Mouse (Mus musculus) c-Kit-positive CD71-positive TER-119-positive erythroid progenitor cells, embryonic 14.5 days (primary cell): ENCODE data around the gene Wfdc11.
"Not testable (repeated sequence)": the region's sequence is repeated elsewhere in the genome, so short reads cannot be mapped to it uniquely, and the experiment has no call there.

Source experiments
- DNase-seq: peaks from one replicate; pipeline ENCODE4 v3.0.0-alpha.2; 2013; ENCODE audit warnings: low spot score

The Wfdc11 gene

DNA sequence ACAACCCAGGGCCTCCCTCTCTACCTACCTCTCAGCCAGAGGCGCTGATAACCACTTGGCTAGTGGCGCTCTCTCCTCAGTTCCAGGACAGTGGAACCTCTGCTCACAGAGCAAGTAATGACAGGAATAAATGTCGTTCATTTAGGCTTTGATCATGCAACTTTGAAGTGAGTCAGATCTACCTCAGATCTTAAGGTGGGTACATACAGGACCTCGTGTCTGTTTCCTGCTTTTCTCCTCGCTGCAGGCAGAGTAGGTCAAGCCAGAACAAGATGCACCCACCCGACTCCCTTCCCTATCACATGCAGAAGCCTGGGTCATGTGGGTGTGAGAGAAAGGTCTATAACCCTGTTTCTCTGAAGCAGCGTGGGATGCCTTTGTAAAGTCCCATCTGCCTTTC is at the start of gene Wfdc11:
Gene Wfdc11, minus strand, starts transcription at position 101 of the 400 bp plus-strand sequence.
- no peak for DNase-seq

DNA sequence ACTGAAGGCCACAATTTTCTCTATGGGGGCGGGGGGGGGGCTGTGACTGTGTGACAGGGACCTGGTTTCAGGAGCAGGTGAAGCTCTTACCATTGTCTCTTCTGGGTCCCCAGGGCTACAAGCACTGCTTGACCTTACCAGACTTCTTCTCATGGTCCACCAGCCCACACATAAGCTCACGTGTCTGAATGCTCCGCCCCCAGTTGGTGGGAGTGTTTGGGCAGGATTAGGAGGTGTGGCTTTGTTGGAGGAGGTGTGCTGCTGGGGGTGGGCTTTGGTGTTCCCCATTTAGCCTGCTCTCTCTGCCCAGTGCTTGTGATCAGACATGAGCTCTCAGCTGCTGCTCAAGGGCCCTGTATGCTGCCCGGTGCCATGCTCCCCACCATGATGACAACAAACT is 49.4 kb upstream of the Wfdc11 start:
- DNase-seq: no peak

DNA sequence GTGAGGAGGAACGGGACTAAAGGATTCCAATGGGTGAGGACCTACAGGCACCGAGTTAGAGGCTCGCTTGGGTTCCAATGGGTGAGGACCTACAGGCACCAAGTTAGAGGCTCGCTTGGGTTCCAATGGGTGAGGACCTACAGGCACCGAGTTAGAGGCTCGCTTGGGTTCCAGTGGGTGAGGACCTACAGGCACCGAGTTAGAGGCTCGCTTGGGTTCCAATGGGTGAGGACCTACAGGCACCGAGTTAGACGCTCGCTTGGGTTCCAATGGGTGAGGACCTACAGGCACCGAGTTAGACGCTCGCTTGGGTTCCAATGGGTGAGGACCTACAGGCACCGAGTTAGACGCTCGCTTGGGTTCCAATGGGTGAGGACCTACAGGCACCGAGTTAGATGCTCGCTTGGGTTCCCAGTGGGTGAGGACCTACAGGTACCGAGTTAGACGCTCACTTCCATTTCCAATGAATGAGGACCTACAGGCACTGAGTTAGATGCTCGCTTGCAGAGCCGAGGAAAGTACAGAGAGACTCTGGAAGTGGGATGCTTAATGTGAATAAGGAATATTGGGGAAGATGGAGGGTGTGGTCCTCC is 42.4 kb upstream of the Wfdc11 start:
- DNase-seq: not testable (repeated sequence)

DNA sequence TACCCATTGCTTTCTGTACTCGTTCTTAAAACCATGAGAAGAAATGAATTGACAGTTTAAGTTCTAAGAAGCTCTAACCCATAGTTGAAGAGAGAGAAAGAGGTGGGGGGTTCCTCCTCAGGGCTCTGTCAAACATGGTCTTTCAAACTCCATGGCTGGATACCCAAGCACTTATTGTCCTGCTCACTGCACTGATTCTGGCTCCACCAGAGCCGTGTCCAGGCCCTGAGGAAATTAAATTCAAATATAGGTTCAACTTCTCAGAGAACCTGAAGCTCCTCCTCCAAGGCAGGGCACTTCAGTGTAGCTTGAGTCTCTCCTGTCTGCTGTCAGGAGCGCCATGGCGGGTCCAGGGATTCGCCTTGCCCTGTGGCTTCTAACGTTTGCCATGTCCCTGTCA is 41.1 kb upstream of the Wfdc11 start, which contains the start of gene Spint5:
Gene Spint5, plus strand, starts transcription at position 301 of the 400 bp plus-strand sequence.
- no peak for DNase-seq

DNA sequence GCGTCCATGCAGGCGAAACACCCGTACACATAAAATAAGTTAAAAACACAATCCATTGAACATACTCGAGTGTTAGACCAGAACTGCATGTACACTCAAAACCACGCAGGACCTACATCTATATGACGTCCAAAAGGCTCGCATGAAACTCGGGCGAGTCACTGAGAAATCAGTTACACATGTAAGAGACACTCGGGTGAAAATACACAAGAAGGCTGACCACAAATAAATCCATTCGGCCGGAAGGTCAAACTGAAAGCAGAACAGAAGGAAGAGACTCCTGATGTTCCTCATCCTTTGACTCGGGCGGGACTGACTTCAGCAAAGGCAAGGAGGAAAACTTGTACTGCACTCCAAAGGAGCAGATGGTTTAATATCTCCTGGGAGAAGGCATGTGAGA is 32.1 kb upstream of the Wfdc11 start:
- DNase-seq: no peak

DNA sequence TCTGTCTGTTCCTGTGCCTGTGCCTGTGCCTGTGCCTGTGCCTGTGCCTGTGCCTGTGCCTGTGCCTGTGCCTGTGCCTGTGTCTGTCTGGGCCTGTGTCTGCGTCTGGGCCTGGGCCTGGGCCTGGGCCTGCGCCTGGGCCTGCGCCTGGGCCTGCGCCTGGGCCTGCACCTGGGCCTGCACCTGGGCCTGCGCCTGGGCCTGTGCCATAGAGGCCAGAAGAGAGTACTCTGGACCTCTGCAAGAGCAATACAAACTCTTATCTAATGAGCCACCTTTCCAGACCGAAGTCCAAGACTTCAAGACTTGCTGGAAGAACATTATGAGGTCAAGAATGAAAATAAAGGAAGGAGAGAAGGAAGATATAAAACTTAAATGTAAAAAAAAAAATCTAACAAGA is 31.4 kb upstream of the Wfdc11 start:
- DNase-seq: no peak

DNA sequence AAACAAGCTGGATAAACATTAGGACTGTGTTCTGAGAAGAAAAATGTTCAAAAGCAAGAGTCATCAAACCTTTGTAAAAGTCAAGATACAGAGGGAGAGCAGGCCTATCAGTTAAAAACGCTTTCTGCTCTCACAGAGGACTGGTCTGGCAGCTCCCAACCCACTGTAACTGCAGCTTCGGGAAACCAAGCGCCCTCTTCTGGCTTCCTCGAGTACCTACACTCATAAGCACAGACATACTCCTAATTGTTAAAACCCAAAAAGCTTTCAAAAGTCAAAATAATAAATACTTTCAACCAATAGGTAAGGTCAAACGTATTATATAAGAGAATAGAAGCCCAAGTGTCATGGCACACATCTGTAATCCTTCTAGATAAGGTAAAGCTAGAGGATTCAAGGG is 30.3 kb upstream of the Wfdc11 start:
- no peak for DNase-seq

DNA sequence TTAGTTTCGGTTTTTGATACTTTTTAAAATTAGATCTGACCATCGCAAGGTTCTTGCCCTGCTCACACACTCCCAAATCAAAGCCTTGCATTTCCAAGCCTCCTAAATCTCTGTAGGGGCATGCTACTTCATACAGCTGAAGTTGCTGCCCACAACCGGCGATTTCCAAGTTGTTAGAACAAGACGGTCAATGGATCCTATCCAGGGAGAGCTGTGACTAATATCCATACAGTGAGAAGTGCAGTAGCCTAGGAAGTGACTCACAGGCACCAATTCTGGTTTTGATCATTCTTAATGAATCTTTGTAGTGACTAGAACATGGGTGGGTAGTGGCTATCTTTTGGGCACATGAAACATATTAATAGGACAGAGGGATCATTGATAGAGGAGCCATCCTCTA is 27.9 kb upstream of the Wfdc11 start:
- no peak for DNase-seq

DNA sequence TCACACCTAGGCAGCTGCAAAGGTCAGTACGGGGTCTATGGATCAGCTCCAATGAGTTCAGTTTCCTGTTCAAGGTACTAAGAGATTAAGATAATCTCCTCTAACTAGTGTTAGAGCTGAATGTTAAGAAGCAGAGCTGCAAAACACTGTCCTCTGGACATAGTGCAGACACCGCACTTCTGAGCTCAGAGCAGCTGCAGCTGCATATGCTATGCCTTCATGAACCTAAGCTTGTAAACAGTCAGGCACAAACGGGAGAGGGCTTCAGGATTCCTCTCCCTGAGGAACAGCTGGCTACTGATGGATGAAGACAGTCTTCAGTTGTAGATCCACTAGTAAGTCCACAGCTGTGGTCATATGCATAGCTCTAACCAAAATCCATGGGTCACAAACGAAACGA is 27.1 kb upstream of the Wfdc11 start:
- DNase-seq: no peak

DNA sequence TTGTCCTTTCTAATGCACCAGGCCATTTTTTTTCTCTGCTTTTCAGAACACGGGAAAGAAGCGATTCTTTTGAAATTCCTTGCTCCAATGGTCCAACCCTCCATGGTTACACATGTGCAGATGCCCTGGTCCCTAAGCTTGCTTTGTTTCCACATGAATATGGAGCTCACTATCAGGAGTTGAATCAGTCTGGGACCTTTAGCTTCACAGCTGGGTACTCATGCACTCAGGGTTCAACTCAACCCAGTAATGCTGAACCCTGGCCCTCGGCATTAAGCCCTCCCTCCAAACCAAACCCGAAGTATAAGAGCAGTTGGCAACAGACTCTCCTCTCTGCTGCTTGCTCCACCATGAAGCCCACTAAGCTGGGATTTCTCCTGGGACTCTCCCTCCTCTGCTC is 24.3 kb upstream of the Wfdc11 start, which contains the start of gene Spint4:
Gene Spint4, plus strand, starts transcription at position 301 of the 400 bp plus-strand sequence.
- DNase-seq: no peak

DNA sequence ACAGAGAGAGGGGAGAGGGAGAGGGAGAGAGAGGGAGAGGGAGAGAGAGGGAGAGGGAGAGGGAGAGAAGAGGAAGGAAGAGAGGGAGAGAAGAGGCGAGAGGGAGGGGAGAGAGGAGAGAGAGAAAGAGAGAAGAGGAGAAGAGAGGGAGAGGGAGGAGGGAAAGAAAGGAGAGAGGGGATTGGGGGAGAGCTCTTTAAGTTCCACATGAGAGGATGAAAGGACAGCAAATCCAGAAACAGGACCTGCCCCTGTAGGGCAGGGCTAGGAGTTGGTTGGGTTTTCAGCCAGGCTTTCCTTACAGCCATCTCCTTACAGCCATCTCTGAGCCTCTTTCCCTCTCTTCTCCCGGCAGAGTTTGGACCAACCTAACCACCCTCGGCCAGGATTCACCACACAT is 10.9 kb upstream of the Wfdc11 start, which contains the start of gene Wfdc13:
Gene Wfdc13, plus strand, starts transcription at position 301 of the 400 bp plus-strand sequence.
- no peak for DNase-seq

DNA sequence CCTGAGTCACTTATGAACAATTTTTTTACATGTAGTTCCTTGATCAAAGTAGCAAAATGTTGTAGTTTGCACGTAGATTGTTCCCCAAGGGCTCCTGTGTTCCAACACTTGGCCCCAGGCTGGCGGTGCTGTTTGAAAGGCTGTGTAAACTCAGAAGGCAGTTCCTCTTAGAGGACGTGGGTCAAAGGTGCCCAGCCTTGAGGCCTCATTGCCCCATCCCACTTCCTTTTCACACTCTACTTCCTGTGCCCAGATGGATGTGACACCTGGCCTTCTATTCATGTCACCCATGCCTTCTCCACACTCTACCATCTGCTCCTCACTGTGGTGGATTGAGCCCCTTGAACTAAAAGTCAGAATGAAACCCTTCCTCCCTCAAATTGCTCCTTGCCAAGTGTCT is 6.0 kb upstream of the Wfdc11 start:
- no peak for DNase-seq

DNA sequence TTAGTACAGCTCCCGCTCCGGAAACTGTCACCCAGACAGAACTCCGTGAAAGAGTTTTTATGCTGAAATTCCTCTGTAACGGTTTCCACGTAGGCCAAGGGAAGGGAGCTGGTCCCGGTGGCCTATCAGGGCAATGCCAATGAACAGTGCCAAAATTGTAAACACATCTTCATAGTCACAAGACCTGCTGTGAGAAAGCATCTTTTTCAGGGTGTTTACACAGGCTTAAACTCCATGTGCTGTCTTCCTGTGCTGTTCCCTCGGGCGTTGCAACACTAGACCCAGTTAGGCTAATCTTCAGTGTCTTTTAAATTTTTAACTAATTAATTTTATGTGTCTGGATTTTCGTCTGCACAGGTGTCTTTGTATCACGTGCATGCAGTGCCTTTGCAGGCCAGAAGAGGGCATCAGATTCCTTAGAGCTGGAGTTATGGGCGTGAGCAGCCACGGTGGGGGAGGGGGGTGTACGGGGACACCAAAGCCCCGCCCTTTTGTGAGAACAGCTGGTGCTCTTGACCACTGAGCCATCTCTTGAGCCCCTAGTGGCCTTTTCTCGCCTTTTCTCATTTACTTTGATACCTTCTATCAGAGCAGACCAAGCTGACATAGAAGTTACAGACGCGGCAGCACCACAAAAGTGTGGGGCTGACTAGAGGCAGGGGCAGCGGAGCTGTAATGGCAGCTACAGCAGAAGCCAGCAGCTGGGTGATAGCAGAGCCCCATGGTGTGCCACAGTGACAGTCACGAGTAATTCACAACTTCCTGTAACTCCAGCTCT is 5.2 kb upstream of the Wfdc11 start:
- peak; percentile 42 for DNase-seq

DNA sequence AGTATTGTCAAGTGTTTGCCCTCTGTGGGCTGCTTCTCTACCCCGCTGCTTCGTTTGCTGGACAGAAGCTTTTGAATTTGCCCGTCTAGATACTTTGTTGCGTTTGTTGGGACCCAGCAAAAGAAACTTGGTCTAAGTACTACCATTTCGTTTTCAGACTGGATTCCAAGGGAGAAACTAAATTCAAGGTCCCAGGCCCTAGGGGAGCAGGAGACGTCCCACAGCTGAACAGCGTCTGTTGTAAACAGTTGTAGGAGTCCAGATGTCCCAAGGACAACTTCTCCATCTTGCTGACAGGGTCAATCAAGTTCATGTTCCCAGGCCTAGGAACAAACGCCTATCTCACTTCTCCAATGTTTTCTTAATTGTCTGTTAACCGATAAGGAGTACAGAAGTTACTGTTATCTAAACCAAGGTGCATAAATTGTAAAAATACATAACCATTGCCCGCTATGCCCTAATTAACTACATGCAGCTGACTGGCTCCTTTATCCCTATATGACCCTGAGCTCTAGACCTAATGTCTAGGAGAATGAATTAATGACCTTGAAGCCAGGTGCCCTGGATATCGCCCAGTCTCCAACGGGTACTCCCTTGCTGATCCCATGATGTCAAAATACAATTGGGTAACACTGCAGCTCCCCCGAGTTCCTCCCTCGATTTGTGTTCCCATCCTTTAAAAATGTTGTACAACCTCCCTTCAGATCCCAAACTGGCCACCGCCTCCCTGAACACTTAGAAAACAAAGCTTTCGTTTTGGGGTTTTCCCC is 3.2 kb upstream of the Wfdc11 start:
- DNase-seq: no peak

DNA sequence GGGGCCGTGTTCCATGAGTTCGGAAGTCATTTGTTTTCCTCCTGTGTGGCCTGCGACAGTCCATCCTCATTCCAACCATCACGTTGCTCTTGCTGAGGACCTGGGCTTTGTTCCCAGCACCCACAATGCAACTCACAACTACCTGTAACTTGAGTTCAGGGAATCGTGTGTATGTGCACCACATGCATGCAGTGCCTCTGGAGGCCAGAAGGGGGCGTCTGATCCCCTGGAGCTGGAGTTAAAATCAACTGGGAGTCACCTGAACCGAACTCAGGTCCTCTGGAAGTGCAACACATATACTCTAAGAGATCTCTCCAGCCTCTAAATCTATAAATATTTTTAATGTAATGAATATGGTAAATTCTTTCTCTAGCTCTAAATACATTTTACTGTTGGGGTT is 2.2 kb upstream of the Wfdc11 start:
- no peak for DNase-seq

DNA sequence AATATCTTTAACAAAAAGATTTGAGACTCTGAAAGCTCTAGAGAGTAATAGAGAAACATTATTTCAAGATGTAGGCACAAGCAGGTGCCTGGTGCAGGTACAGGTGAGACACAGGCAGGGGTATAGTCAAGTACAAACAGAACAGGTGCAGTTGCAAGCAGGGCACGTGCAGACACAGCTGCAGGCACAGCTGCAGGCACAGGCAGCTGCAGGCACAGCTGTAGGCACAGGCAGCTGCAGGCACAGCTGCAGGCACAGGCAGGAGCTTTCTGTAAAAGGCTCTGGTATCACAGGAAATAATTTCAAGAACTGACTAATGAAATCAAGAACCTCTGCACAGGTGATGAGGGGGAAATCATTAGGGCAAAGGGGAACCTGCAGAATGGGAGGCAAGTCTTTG is 2.9 kb downstream of the Wfdc11 start:
- no peak for DNase-seq

DNA sequence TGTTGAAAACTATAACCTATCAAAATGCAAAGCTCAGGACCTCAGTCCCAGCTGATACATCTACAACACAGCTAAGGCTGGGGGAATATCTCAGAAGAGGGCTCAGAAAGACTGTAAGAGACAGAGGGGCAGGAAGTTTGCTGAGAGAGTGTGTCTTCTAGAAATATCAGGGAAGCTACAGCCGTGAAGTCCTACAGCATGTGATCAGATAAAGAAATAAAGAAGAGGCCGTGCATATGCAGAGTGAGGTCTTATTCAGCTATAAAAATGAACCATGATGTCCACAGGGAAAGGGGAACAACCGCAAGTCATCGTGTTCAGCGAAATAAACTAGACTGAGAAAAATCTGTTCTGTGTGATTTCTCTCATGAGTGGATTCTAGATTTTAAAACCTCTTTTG is 3.6 kb downstream of the Wfdc11 start:
- no peak for DNase-seq

DNA sequence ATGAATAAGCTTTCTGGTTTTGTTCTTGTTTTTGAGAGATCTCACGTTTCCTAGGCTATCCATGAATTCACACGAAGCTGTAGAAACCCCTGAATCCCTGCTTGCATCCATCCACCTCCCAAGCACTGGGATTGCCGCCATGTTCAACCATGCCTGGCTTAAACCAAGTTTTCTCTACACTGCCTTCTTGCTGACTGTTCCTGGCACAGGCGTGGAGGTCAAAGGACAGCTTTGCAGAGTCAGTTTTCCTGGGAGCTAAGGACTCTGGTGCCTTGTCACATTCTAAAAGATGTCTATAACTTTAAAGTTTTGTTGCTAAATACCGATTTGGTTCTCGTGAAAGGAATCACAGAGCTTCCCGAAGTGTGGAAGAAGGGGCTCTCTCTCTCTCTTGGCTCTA is 9.0 kb downstream of the Wfdc11 start:
- no peak for DNase-seq

DNA sequence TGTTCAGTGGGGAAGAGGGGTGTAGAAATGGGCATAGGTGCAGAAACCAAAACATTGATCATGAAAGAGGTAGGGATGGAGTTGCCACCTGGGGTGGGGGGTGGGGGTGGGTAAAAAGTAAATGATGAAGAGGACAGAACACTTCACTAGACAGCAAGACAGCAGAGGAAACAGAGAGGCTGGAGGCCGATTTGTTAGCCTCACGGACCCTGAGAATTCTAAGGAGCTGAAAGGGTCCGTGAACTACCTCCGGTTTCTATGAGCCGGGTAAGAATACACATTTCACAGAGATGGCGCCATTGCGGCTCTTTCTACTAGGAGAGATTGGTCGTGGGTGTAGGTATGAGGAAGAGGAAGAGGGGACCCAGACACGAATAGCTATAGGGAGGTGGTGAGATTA is 17.4 kb downstream of the Wfdc11 start, which contains the start of gene Wfdc9:
Gene Wfdc9, minus strand, starts transcription at position 101 of the 400 bp plus-strand sequence.
- no peak for DNase-seq

DNA sequence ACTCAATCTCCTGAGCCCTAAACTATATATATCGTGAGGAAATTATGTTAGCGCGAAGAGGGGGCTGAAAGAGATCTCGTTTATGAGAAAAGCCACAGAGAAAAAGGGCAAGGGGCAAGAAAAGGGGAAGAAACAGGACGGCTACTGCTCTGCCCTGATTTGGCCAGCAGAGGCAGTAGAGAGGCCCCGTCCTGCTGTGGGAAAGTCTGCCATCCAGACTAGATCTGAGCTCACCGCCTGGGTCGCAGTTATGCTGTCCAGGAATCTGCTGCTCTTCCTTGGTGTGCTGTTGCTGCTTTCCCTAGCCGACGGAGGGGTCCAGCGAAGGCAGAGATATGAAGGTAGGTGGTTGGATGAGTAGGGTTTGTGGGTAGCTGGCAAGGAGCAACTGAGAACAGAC is 18.0 kb downstream of the Wfdc11 start, which contains the start of gene Wfdc10:
Gene Wfdc10, plus strand, starts transcription at position 189 of the 400 bp plus-strand sequence.
- peak; percentile 15 for DNase-seq

DNA sequence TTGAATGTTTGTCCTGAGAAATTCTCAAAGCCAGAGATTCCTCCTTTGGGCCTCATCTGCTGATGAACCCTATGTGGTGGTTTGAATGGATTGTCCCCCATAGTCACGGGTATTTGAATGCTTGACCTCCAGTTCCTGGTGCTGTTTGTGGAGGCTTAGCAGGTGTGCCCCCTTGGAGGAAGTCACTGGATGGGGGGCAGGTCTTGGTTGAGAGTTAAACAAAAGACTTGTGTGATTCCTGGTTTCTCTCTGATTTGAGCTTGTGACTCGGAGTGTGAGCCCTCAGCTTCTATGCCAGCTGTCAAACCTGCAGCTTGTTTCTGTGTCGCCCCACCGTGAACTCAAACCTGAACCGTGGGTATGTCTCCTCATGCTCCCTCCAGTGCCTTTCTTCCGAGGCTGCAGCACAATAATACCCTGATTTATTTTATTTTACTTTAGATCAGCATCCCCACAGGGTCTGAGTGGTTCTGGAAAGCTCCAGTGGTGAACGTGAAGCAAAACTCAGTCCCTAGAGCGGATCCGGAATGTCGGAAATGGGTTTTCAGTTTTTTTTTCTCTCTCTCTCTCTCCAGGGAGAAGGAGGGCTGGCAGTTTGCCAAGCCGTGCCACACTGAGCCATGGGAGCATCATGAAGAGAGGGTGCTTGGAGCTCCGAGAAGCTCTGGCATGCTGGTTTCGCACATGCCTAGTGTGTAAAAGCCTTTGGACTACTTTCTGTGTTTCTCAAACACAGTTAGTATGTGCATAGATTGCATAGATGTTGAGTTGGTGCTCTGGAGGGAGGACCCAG is 31.8 kb downstream of the Wfdc11 start:
- DNase-seq: no peak

DNA sequence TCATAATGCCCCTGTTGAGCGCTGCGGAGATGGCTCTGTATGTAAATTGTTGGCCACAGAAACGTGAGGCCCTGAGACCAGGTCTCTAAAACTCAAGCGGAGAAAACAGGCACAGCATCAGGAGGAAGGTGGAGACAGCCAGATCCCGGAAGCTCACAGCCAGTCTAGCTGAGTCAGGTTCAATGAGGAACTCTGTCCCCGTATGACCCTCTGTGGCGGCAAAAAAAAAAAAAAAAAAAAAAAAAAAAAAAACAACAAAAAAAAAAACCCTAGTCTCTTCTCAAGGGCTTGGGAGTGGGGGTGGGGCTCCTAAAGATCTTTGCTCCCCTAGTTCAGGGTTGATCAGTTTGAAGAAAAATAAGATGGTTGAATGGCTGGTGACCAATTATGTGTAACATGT is 32.8 kb downstream of the Wfdc11 start:
- no peak for DNase-seq
